Mouse (Mus musculus) stomach, adult 2 months (tissue): Measurements from ENCODE around the gene Rtl1. TPM values are rescaled to one million over a fixed set of nuclear protein-coding genes. Genes with fewer than 3 reads are reported as not detected.

ENCODE experiments used
- polyA plus RNA-seq: library from polyadenylated mRNA; depleted of rRNA; stranded (reverse); fragments of >200 nt; gene quantifications from 2 replicates; pipeline ENCODE4 v1.2.3, GENCODE M21; 2012; rRNA removed

Gene Rtl1
- polyA plus RNA-seq, result not detected in 2 replicates

GRCm38 (mm10) chr12:109600230-109600629 is at the start of gene Rtl1:
Gene Rtl1 (minus strand): TSS chr12:109600330.

Other genes with a start within 250 kb of the Rtl1 start
- 2.6 and 4.5 TPM in 2 replicates for gene Dlk1, start 147.5 kb downstream of the Rtl1 start, polyA plus RNA-seq